Mouse (Mus musculus) heart, embryonic 15.5 days (tissue): ENCODE measurements around the gene Ap2b1. TPM values are rescaled to one million over a fixed set of nuclear protein-coding genes. Genes with fewer than 3 reads are reported as not detected.

Experiments
- ATAC-seq: fragments of 200-750 bp; cut with Nextera tagmentation; replicated peaks from 2 replicates; pipeline ENCODE4 v1.8.0; 2017; ENCODE audit warnings: low read depth, moderate TSS enrichment; ENCODE audit not compliant: insufficient number of reproducible peaks, insufficient read depth, low FRiP score
- H3K27ac ChIP-seq: fragments of 300-500 bp; sonication (generic); 2 replicates; pipeline ENCODE4 v1.5.1; 2015; ENCODE audit warnings: mild to moderate bottlenecking, inconsistent platforms
- H3K27me3 ChIP-seq: fragments of 300-500 bp; sonication (generic); 2 replicates; pipeline ENCODE4 v1.6.1; 2015; ENCODE audit warnings: inconsistent platforms
- H3K36me3 ChIP-seq: fragments of 300-500 bp; sonication (generic); 2 replicates; pipeline ENCODE4 v1.6.1; 2015; ENCODE audit warnings: mild to moderate bottlenecking, inconsistent platforms
- H3K4me1 ChIP-seq: fragments of 300-500 bp; sonication (generic); replicated peaks from 2 replicates; pipeline ENCODE4 v1.6.1; 2015; ENCODE audit warnings: inconsistent platforms
- H3K4me2 ChIP-seq: fragments of 300-500 bp; sonication (generic); 2 replicates; pipeline ENCODE4 v1.6.1; 2015; ENCODE audit warnings: inconsistent platforms, mild to moderate bottlenecking, moderate library complexity
- H3K4me3 ChIP-seq: fragments of 300-500 bp; sonication (generic); 2 replicates; pipeline ENCODE4 v1.5.1; 2015; ENCODE audit warnings: mild to moderate bottlenecking, inconsistent platforms
- H3K9ac ChIP-seq: fragments of 300-500 bp; sonication (generic); 2 replicates; pipeline ENCODE4 v1.6.1; 2015; ENCODE audit warnings: mild to moderate bottlenecking, inconsistent platforms
- H3K9me3 ChIP-seq: fragments of 300-500 bp; sonication (generic); replicated peaks from 2 replicates; pipeline ENCODE4 v1.6.1; 2016; ENCODE audit warnings: inconsistent platforms
- WGBS: fragments of 180-500 bp; shearing (Covaris S2); methylation state at CpG from one replicate; pipeline ENCODE4 v1.1.7; 2015; ENCODE audit warnings: mixed read lengths; 5-methylcytosine and 5-hydroxymethylcytosine counted together
- polyA plus RNA-seq: library from polyadenylated mRNA; unstranded; fragments of >200 nt; fragmentation: Nextera tagmentation; extraction: Ambion mirVana; gene quantifications from 2 replicates; pipeline ENCODE4 v1.2.1, GENCODE M21; 2015

Gene Ap2b1
- polyA plus RNA-seq, 1 experiment from 2014 or later: 32.1 TPM

DNA sequence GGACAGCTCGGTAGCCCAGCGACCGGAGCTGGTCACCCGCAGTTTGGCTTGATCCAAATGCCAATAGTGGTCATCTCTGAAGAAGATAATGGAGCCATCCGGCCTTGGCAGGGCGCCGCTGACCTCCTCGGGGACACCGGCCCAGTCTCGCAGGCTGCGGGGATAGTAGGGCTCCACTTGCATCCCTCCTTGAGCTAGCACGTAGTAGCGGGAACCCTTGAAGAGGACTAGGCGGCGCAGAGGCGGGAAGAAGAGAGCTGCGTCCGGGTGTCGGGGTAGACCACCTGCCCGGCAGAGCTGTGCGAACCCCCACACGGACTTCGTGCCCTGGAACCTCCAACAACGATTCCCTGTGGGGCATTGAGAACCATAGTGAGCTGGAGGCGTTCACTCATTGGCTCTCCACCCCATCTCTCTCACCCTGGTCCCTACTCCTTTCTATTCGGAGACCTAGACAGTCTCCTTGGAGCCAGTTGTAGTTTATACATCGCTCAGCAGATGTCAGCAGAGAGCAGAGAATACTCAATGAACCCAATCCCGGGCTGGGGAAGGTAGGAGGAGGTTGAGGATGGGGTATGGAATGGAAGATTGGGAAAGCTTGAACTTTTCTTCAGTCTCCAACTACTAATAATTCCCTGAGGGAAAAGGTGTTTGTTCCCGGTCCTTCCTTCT is 143.9 kb downstream of the Ap2b1 start:
- H3K27ac ChIP-seq: no peak overlapping the region
- H3K9ac ChIP-seq: no peak overlapping the region
- H3K4me3 ChIP-seq: peak overlapping the region; percentile 32
- H3K27me3 ChIP-seq: peaks cover 54% of the 10 kb centered on the region
- peak overlapping the region; percentile 56 for H3K4me2 ChIP-seq
- peaks cover 59% of the 10 kb centered on the region for H3K4me1 ChIP-seq
- no peaks in the 10 kb centered on the region for H3K9me3 ChIP-seq
- no peaks in the 10 kb centered on the region for H3K36me3 ChIP-seq
- ATAC-seq: no peak
- WGBS: 11% methylated on average over 29 of the region's 29 CpGs

GRCm38 (mm10) chr11:83443824-83444223 is 145.0 kb downstream of the Ap2b1 start:
- Histone ChIP-seq H3K9me3 (no peaks in the 10 kb centered on the region), H3K4me3 (no peak overlapping the region), H3K36me3 (no peaks in the 10 kb centered on the region), H3K27me3 (peaks cover 54% of the 10 kb centered on the region), H3K27ac (no peak overlapping the region), H3K4me1 (peaks cover 70% of the 10 kb centered on the region), H3K9ac (no peak overlapping the region), H3K4me2 (no peak overlapping the region)
- 5% methylated on average over 7 of the region's 7 CpGs for WGBS
- ATAC-seq: no peak

- Histone ChIP-seq H3K9me3 (no peaks in the 10 kb centered on the region), H3K4me3 (peak overlapping the region; percentile 34), H3K4me2 (peak overlapping the region; percentile 65), H3K36me3 (no peaks in the 10 kb centered on the region), H3K27ac (no peak overlapping the region), H3K27me3 (peaks cover 54% of the 10 kb centered on the region), H3K4me1 (peaks cover 81% of the 10 kb centered on the region), H3K9ac (peak overlapping the region; percentile 29; the same call in 1 of the 2 replicates)
- ATAC-seq: no peak
- WGBS: 28% methylated on average over 19 of the region's 19 CpGs
Measured at GRCm38 (mm10) chr11:83445001-83445400, 146.2 kb downstream of the Ap2b1 start.

- 68% methylated on average over 10 of the region's 10 CpGs for WGBS
- Histone ChIP-seq H3K27ac (peak overlapping the region; percentile 63), H3K36me3 (no peaks in the 10 kb centered on the region), H3K4me1 (peaks cover 67% of the 10 kb centered on the region), H3K4me3 (no peak overlapping the region), H3K4me2 (no peak overlapping the region), H3K9ac (no peak overlapping the region), H3K27me3 (peaks cover 38% of the 10 kb centered on the region), H3K9me3 (no peaks in the 10 kb centered on the region)
- ATAC-seq: no peak
Measured at GRCm38 (mm10) chr11:83447612-83448011, 148.8 kb downstream of the Ap2b1 start.

DNA sequence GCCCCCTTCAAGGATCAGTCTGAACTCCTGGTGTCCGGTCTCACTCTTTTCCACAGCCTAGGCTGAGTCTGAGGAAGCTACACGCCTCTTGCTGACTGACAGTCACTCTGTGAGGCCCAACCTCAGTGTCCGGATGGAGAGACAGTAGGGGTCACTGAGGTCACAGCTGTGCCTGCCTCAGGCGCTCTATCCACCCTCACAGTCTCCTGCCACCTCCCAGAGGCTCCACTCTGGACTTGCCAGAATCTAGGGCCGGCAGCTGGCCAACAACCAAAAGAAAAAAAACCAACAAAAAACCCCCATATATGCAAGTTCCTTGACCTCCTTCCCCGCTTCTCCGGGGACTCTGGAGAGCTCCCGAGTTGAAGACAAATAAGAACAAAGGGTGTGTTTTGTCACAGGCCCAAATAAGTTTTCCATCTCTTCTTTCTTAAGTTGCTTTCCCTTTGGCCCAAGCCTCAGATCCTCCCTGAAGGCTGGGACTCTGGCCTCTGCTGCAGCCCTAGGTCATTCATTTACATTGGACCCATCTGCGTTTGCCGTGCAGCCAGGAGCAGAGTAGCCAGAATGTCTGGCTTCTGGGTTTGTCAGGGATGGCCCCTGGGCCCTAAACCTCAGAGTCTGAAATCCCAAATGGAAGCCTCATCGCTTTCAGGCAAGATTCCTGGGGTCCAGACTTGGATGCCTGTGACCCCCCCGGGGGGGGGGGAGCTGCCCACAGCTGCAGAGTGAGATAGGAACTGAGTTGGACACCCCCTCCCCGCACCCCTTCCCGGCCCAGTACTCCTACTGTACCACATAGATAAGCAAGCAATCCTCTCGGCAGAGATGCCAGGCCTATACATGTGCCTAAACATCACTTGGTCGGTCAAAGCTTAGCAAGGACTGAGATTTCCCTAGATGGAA is 149.4 kb downstream of the Ap2b1 start:
- 35% methylated on average over 16 of the region's 16 CpGs for WGBS
- Histone ChIP-seq H3K4me3 (no peak overlapping the region), H3K9ac (no peak overlapping the region), H3K4me2 (peak overlapping the region; percentile 10; the same call in 1 of the 2 replicates), H3K4me1 (peaks cover 61% of the 10 kb centered on the region), H3K27ac (peak overlapping the region; percentile 63), H3K36me3 (no peaks in the 10 kb centered on the region), H3K9me3 (no peaks in the 10 kb centered on the region), H3K27me3 (peaks cover 32% of the 10 kb centered on the region)
- no peak; the same call in 1 of the 2 replicates for ATAC-seq

GRCm38 (mm10) chr11:83448927-83449236 is 150.1 kb downstream of the Ap2b1 start:
- H3K9me3 ChIP-seq: no peaks in the 10 kb centered on the region
- H3K9ac ChIP-seq: no peak overlapping the region
- H3K27me3 ChIP-seq: peaks cover 26% of the 10 kb centered on the region
- H3K4me3 ChIP-seq: no peak overlapping the region
- peak overlapping the region; percentile 63 for H3K27ac ChIP-seq
- peaks cover 56% of the 10 kb centered on the region for H3K4me1 ChIP-seq
- H3K4me2 ChIP-seq: peak overlapping the region; percentile 10; the same call in 1 of the 2 replicates
- H3K36me3 ChIP-seq: no peaks in the 10 kb centered on the region
- ATAC-seq: peak; percentile 58

DNA sequence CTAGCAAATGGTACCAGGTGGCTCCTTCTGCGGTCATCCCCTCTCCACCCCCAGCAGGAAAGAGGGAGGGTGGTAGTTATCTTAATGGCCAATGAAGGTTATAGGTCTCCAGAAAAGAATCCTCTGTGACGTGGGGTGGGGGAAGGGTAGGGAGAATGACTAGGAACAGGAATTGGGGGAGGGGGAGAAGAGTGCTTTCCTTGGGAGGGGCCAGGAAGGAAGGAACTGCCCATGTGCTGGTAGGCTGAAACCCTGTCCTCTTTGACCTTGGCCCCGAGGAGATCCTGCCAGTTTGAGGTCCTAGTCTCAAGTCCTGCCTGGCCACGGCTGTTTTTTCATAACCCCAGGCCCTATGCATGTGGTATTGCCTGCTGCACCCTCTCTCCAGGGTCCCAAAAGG is 150.5 kb downstream of the Ap2b1 start:
- no peak overlapping the region for H3K4me3 ChIP-seq
- peaks cover 56% of the 10 kb centered on the region for H3K4me1 ChIP-seq
- H3K27me3 ChIP-seq: peaks cover 22% of the 10 kb centered on the region
- ATAC-seq: no peak
- WGBS: 20% methylated on average over 4 of the region's 4 CpGs
- H3K9me3 ChIP-seq: no peaks in the 10 kb centered on the region
- no peak overlapping the region for H3K4me2 ChIP-seq
- H3K36me3 ChIP-seq: no peaks in the 10 kb centered on the region
- H3K27ac ChIP-seq: peak overlapping the region; percentile 63
- no peak overlapping the region for H3K9ac ChIP-seq

DNA sequence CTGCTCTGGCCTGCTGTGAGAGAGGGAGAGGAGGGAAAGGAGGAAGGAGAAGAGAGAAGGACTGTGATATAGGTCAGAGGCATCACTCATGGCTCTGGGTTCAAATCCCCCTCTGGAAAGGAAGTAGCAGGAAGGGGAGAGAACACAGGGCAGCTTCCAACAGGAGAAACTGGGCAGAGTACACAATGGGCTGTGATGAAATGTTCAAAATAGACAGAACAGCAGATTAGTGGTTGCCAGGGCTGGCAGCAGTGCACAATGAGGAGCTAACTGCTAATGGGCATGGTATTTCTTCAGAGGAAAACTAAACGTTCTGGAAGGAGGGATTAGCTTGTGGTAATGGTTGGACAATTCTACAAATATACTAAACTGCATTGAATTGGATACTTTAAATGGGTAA is 151.7 kb downstream of the Ap2b1 start:
- Histone ChIP-seq H3K27me3 (peaks cover 9% of the 10 kb centered on the region), H3K27ac (no peak overlapping the region), H3K4me2 (no peak overlapping the region), H3K9ac (no peak overlapping the region), H3K4me3 (no peak overlapping the region), H3K4me1 (peaks cover 61% of the 10 kb centered on the region), H3K9me3 (no peaks in the 10 kb centered on the region), H3K36me3 (no peaks in the 10 kb centered on the region)
- 31% methylated on average over 1 of the region's 1 CpGs for WGBS
- no peak for ATAC-seq

- no peak for ATAC-seq
- H3K4me1 ChIP-seq: peaks cover 64% of the 10 kb centered on the region
Measured at GRCm38 (mm10) chr11:83451281-83451680, 152.5 kb downstream of the Ap2b1 start.

GRCm38 (mm10) chr11:83454548-83454947 is 155.7 kb downstream of the Ap2b1 start:
- Histone ChIP-seq H3K9ac (no peak overlapping the region), H3K27me3 (no peaks in the 10 kb centered on the region), H3K9me3 (no peaks in the 10 kb centered on the region), H3K36me3 (no peaks in the 10 kb centered on the region), H3K4me1 (peaks cover 43% of the 10 kb centered on the region), H3K4me3 (no peak overlapping the region), H3K4me2 (peak overlapping the region; percentile 28), H3K27ac (peak overlapping the region; percentile 60)
- WGBS: 2% methylated on average over 4 of the region's 4 CpGs
- peak; percentile 78 for ATAC-seq

More at GRCm38 (mm10) chr11:83451281-83451680, 152.5 kb downstream of the Ap2b1 start:
- Histone ChIP-seq H3K27me3 (peaks cover 2% of the 10 kb centered on the region; the same call in 1 of the 2 replicates), H3K9ac (no peak overlapping the region), H3K36me3 (no peaks in the 10 kb centered on the region), H3K4me2 (no peak overlapping the region), H3K27ac (no peak overlapping the region), H3K4me3 (no peak overlapping the region), H3K9me3 (no peaks in the 10 kb centered on the region)
- 89% methylated on average over 10 of the region's 10 CpGs for WGBS
